Mouse (Mus musculus) gonadal fat pad, adult 2 months (tissue): ENCODE results near the gene Efna5. TPM values are rescaled to one million over a fixed set of nuclear protein-coding genes. Genes with fewer than 3 reads are reported as not detected.

Experiments
- DNase-seq: peaks from one replicate; pipeline ENCODE4 v3.0.0-alpha.2; 2012; ENCODE audit warnings: low read depth
- polyA plus RNA-seq: library from polyadenylated mRNA; depleted of rRNA; stranded (reverse); fragments of >200 nt; gene quantifications from 2 replicates; pipeline ENCODE4 v1.2.3, GENCODE M21; 2012; rRNA removed

Efna5 gene
- 3.8 and 3.9 TPM in 2 replicates for polyA plus RNA-seq

DNA sequence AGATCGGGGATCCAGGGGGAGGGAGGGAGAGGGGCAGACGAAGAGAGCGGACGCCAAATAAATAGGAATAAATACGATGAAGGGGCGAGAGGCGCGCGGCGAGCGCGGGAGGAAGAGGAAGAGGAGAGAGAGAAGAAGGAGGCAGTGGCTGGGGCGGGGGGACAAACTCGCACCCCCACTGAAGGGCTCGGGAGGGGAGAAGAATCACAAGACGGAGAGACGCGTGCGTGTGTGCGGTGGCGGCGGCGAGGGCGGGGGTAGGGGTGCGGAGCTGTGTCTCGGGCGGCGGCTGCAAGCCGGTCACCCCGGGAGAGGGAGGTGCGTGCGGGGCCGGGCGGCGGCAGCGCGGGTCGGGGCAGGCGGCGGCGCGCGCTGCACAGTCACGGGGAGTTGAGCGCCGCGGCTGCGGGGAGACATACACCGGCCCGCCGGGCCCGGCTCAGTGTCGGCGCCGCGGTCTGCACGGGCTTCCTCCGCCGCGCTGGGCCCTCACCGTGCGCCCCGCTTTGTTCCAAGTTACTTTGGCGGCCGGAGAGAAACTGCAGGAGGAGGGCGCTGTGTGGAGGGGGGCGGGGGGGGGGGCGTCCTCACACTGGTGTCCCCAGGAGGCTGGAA lies at the start of gene Efna5:
Gene Efna5, minus strand, starts transcription at position 142 of the 615 bp plus-strand sequence.
- no peak for DNase-seq

DNA sequence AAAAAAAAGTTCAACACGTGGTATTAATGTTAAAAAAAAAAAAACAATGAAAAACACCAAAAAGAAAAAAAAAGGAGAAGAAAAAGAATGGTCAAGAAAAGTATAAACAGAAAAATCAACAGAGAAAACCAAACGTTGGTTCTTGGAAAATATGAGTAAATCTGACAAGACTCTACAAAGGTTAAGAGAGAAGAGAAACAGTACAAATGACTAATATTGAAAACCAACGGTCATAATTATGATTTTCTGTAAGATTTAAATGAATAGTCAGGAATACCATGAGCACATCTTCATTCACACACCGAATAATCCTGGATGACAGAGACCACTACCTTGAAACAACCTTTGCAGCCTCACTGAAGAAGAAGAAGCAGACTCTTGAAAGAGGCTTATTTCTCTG lies 34.2 kb upstream of the Efna5 start:
- DNase-seq, result no peak

DNA sequence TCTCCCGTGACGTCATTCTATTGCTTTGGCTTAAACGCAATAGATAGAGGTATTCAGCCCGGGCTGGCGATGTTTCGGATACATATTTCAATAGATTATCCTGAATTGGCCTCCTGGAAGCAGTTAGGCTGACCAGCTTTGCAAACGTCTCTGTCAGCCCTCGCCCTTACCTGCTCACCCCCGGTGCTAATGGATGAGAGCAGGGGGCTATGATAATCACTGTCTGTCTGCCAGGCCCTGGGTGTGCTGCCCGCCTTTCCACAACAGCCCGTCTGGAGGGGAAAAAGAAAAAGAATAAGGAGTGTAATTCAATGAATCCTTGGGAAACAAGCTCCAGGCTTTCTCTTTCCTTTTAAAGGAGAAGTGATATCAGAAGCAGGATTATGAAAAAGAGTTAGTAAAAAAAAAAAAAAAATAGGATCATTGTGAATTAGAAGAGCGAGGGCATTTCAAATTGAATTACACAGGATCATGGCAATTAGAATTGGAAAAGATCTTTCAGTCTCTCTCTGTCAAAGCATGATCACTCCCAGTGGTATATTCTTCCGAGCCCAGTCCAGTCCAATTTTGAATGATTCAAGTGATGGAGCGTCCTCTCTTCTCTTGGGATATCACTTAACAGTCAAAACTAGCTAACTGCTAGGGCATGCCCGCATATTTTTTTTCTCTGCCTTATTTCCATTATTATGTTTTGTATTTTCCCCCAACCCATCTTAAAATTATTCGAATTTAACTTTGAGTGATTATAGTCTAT lies 24.8 kb upstream of the Efna5 start:
- DNase-seq, result no peak

DNA sequence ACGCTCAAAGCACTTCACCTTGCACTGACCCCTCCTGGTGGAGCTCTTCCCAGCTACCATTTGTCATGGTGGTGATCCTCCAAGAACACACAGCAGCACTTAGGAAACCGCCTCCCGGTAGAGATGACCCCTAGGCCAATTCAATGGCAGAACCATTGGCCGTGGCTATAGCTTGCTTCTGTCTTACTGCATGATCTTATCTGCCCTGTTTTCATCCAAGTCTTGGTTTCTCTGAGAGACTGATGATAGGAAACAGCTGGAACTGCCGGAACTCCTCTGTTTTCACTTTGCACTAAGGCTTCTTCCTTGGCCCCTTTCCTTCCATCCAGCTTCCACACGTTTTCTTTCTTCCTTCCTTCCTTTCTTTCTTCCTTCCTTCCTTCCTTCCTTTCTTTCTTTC lies 17.9 kb upstream of the Efna5 start:
- DNase-seq, result no peak

DNA sequence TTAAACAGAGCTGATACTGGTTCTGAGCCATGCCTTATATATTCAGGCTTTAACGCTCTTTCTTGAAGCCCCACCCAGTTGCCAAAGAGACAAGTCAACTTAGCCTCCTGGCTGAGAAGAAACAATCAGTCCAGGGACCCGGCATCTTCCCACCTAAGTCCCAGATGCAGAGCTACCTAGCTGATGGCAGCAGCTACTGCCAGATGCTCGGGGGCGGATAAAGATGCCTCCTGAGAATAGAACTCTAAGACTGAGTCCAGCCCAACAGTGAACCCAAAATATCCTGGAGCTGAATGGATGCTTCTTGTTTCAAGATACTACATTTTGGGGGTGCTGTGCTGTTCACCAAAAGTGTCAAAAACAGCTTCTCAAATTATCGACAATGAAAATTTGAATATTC lies 8.9 kb upstream of the Efna5 start:
- DNase-seq, result no peak

DNA sequence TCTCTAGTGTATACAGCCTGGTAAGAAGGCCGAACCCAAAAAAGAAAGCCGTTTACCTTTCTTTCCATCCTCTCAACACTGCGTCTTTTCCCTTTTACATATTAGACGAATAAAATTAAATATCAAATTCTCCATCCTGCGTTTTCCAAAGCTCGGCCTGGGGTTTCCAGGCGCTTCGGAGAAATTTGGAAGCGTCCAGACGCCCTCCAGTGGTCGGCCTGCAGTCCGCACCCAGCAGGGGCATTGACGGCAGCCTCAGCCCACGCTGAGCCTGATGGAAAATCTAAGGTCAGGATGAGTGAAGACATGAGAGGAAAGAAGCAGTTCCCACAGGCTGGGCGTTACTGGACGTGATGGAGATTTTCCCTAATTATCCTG lies 3.0 kb upstream of the Efna5 start:
- DNase-seq, result no peak

DNA sequence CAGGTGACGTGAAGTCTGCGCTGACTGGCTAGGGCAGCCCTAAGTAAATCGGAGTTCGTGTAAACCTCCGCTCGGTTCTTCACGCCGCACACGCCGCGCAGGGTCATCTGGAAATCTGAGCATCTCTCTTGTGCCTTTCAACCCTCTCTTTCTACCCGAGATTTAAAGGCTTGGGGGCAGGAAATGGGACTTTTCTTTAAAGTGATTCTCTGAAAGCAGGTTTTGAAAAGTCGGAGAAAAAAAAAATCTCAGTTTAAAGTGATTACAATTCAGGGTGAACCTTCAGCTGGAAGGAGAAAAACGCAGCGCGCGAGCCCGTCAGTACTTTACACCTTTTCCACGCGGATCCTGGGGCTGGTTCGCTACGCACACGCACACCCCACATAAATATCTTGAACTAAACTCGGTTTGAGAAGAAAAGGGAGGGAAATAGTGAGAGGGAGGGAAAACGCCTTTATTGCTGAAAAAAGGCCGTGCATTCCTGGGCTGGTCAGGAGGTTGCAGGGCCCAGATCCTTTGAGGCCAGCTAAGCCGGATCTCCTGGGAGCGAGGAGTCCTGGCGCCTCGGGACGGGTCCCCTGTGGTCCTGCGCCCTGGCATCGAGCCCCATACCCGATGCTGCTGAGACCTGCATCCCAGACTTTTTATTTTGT lies 2.5 kb upstream of the Efna5 start:
- no peak for DNase-seq

DNA sequence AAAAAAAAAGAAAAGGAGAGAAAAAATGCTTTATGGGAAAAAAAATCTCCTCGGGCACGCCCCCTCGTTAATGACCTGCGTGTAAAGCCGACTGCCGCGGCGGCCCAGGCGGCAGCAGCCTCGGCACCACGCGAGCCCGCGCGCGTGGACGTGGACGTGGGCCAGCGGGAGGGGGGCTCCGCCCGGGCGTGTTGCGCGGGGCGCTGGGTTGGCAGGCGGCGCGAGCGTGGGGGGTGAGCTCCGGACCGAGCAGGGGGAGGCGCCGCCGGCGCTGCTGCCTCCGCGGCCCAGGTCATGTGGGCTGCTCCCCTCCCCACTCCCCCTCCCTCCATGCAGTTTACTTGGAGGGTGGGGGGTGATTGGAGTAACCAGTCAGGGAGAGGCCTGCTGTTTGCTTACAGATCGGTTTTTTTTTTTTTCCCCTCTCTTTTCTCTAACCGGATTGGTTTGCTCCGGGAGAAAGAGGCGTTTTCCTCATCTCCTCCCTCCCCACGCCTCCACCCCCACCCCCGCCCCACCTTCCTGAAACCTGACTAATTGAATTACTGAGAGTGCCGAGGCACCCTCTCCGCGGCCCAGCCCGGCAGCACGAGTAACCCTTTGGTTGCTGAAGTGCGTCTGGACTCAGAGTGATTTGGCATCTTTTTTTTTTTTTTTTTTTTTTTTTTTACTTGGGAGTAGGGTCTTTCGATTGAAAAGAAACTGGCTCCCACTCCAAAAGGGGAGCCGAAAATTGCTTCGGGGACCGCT lies 1.8 kb upstream of the Efna5 start:
- no peak for DNase-seq

DNA sequence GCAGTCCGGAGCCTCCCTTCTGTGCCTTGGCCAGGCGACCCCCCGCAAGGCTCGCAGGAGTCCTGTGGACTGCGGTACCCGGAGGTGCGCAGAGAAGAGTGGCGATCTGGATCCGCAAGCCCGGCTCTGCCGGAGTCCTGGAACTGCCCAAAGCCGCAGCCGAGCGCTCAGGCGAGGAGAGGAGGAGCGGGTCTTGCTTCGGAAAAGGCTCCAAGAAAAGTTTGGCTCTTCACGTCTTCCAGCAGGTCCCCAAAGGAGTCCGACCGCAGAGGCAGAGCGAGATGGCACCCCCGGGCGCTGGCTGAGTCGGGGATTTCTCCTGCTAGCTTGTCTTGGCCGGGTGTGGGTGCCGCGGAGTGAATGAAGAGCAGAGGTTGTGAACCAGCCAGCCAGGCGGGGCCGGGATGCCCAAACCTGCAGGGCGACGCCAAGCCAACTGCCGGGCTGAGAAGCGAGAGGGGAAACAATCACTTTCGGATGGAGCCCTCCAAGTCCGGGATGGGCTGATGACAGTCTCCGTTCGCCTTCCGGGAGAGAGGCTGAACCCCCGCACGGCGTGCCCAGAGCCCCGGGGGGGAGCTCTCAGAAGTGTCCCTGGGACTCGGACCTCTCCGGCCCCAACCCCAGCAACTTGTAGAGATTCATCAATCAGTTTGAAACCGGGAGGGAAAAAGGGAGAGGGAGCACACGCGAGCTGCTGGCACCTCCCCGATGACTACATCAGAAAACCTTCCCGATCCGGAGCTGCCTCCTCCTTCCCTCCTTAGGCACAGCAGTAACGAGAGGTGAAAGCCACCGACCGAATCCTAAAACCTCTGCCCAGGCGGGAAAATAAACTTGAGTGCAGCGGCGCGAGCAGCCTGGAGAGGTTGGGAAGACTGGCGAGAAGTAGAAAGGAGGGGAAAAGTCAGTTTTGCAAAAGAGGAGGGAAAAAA lies 941 bp upstream of the Efna5 start:
- no peak for DNase-seq

DNA sequence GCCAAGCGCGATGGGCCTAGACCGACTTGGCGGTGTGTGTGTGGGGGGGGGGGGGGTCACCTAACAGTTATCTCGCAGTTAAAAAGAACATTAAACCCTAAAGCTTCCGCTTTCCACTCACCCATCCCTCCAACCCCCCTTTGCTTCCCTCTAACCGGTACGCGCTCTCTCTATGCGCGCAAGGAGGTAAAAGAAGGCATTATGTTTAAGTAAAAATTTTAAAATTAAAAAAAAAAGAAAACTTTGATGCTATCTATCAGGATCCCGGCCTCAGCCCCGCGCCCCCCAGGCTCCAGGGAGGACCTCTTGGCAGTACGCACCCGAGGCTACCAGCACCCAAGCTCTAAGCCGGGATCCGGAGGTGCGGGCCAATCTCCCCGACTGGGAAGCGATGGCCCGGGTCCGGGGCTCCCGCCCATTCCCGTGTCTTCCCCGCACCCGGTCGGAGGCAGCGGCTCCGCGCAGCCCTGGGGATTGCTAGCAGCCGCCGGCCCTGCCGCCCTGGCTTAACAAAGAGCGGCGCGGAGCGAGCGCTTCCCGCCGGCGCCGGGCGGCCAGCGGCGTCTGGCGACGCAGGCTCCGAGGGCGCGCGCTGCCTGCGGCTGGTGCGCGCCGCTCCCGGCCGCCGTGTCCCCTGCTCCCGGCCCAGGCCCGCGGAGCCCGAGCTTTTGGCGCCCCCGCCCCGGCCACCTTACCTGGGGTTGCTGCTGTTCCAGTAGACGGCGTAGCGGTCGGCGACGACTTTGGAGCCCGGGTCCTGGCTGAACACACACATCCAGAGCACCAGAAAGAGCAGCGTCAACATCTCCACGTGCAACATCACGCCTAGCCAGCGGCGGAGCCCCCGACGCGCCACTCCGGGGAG lies 574 bp downstream of the Efna5 start:
- DNase-seq, result no peak

DNA sequence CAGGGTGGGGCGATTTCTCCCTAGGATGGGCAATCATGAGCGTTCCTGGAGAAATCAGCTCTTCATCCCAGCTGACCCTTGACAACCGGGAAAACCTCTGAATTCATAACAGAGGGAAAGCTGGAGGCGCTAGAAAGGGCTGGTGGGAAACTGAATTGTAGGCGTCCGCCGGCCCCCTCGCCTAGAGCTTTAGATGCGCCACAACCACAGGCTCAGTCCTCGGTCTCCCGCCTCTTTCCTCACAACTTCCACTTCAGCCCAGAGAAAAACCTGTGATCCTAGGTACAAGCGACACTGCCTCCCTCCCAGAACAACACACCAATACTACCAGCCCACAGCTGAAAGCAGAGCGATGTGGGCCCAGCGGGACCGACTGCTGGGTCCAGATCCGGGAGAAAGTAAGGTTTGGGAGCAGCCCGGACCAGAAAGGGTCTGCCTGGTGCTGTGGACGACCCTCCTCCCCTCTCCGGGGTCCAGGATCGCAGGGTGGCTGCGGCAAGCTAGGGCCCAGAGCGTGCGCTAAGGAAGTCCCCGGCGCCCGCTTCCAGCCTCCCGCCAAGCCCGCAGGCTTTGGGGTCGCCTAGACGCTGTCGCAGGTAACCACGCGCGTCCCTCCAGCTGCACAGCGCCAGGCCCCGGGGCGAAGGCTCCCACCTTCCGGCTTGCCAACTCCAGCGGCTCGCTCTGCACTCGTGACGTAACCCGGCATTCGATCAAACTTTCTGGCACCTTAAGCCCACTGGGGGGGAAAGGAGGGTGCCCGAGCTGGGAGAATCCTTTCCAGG lies 1.4 kb downstream of the Efna5 start:
- DNase-seq, result no peak

DNA sequence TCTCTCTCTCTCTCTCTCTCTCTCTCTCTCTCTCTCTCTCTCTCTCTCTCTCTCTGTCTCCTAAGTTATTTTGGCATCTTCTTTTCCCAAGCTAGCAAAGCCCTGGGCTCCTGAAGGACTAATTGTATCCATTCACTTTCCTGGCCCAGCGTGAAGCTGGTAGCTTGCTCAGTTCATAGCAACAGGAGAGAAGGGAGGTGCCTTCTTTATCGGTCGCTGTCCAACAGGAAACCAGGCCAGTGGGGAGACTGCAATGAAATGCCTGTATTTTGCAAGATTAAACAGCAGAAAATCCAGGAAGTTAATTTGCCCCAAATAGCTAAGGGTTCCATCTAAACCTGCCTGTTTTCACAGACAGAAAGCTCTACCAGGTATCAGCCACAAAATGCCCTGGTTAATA lies 5.4 kb downstream of the Efna5 start:
- DNase-seq, result no peak

DNA sequence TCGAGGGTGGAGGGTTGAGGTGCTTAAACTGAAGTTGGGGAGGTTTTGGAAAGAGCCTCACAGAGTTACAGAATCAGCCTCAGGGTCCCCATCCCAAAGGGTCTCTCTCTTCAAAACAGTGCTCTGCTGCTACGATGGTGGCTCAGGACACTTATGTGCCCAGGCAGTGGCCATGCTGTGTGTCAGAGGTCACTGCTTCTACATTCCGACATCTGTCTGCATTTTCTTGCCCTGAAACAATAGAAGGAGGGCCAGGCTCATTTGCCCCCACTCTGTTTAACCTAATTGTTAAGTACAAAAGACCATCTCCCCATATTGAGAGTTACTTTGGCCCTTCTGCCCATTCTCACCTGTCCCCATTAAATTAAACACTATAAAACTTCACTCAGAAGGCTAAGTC lies 9.2 kb downstream of the Efna5 start:
- DNase-seq, result no peak

DNA sequence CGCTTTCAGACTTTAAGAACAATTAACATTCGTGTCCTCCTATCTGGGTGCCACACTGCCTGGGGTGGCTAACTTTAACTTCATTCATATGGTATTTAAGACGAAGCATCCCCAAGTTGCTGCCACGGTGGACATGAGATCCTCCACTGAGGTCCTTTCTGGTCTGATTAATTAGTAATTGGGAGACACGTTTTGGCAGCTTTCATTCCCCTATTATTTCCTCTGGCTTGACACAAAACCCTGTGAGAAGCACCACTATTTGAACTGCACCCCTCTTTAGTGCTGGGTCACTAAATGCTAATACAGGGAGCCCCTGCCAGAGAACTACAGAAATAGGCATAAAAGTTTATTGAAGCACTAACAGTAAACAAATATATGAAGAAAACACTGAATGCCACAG lies 9.9 kb downstream of the Efna5 start:
- DNase-seq, result no peak

DNA sequence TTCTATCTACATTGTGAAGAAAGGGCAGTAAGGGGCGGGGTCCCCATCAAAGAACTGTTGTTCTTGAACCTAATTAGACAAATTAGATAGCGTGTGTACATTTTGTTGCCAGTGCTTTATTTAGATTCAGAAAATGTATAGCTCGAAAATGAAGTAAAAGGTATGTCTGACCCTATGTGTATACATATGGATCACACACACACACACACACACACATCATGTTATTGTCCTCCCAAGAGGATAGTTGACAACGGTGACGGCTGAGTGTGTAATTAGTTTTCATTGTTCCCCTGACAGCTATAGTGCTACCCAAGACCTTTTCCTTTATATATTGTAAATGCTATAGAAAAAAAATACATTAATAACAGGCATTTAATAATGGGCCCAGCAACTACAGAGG lies 10.7 kb downstream of the Efna5 start:
- DNase-seq, result no peak

DNA sequence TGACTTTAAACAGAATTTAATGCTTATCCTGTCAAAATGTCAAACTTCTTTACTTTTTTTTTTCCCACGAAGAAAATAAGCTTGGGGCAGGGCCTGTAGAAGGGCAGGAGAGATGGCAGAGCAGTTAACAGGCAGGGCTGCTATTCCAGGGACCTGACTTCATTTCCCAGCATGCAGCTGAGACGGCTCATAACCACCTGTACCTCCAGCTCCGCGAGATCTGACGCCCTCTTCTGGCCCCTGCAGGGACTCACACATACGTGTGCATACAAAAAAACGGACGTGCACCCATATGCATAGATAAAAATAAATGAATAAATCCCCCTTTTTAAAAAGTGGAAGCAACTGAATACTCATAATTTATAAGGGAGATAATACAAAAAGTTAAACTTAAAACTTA lies 16.2 kb downstream of the Efna5 start:
- DNase-seq, result no peak

DNA sequence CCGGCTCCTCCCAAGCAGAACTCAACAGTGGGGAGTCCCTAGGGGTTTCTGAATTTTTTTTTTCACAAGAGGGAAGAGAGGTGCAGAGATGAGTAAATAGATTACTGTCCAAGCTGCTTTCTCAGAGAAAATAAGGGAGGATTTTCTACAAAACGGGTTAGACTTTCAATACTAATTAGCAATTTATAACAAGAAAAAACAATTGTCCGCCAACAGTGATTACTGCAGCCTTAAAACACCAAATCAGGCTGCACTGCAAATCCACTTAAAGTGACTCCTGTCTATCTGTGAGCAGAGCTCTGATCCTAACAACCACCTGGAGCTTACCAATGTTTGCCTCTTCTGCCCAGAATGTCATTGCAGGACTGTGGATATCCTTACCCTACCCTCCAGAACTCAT lies 18.1 kb downstream of the Efna5 start:
- DNase-seq, result no peak

DNA sequence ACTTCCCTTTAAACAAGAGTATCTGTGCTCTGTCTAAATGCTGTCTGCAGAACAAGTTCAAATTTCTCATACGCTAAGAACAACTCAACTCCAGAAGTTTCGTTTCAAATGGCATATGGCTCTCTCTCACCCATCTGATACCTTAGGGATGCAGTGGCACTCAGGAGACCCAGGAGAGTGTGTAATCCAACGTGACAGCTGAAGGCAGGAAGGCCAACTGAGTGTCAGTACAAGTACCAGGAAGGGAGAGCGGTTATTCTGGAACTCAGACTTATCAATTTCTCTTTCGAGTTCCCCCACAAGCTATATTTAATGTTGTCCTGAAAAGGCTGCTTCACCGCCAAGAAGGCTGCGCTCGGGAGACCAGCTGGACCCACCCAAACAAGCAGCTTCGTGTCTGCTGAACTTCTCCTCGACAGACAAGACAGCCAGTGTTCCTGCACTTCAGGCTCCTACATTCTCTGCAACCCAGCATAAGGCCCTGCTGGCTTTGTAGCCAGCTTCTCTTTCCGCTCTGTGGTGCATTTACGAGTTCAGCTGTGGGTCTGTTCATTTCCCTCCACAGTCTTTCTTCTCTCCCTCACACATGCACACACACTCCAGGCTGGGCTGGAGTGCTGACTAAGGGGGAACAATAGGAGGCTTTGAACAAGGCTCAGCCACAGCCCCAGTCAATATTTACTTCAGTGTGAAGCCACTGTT lies 18.7 kb downstream of the Efna5 start:
- no peak for DNase-seq

DNA sequence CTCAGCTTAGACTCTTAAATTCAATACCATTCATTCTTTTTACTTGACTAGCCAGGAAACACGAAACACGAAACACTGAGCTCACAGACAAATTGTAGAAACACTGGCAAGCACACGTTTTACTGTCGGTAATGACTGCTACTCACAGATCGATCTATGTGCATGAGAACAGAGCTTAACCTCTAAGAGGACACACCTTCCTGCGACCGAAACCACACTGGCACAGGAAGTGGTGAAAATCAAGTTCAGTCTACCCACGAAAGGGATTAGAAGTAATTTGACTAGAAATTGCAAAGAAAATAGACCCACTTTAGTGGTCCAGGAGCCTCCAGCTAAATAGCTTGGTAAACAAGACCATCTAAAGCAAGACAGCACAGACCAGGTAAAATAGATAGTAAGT lies 23.8 kb downstream of the Efna5 start:
- no peak for DNase-seq
